Mouse (Mus musculus): Measurements from ENCODE around the gene Lsm3. TPM values are rescaled to one million over a fixed set of nuclear protein-coding genes. Genes with fewer than 3 reads are reported as not detected.

Gene Lsm3
- total and polyA plus RNA-seq, 3 experiments, result 238 to 259 TPM; not detected in 1

GRCm38 (mm10) chr6:91472319-91472718 is 43.4 kb upstream of the Lsm3 start (continued):
- TF ChIP-seq HCFC1 (IDR thresholded peaks at IDR 0.05; ENCODE audit: low read depth, low read length) (peak; percentile 69), GATA1 (IDR thresholded peaks at IDR 0.05; ENCODE audit: low read depth, low read length) (no peak), ETS1 (IDR thresholded peaks at IDR 0.05; ENCODE audit: low read depth, low read length) (no peak), POLR2A (IDR thresholded peaks at IDR 0.05; ENCODE audit: control insufficient read depth in 1 of 2, insufficient read depth in 1 of 2, low read depth in 1 of 2, low read length in 2 of 2, poor library complexity in 1 of 2) (peak; percentile 32 to 80; a peak in 2 of 4 replicates), MAZ (IDR thresholded peaks at IDR 0.05; ENCODE audit: low read depth, low read length) (no peak), ZC3H11A (IDR thresholded peaks at IDR 0.05; ENCODE audit: low read depth, low read length) (no peak), SMC3 (IDR thresholded peaks at IDR 0.05; ENCODE audit: low read depth, low read length) (no peak), MYC (IDR thresholded peaks at IDR 0.05; ENCODE audit: low read depth, low read length) (peak; percentile 96), TBP (IDR thresholded peaks at IDR 0.05; ENCODE audit: low read depth, low read length) (peak; percentile 82), ZKSCAN1 (IDR thresholded peaks at IDR 0.05; ENCODE audit: low read depth, low read length) (no peak), USF2 (IDR thresholded peaks at IDR 0.05; ENCODE audit: borderline replicate concordance in 1 of 2, insufficient read depth in 1 of 2, low read depth in 1 of 2, low read length in 2 of 2) (no peak), BHLHE40 (IDR thresholded peaks at IDR 0.05; ENCODE audit: borderline replicate concordance, low read depth, low read length) (peak; percentile 63; the same call in 1 of the 2 replicates), GABPA (IDR thresholded peaks at IDR 0.05; ENCODE audit: low read depth, low read length) (no peak)

- peaks cover 6 to 17% of the 10 kb centered on the region in 2 experiments; a peak in 3 of 4 replicates for H3K36me3 ChIP-seq (ENCODE audit: control insufficient read depth in 1 of 2, insufficient read depth in 2 of 2, low read length in 2 of 2)
- no peaks in the 10 kb centered on the region for H3K9me3 ChIP-seq (replicated peaks; ENCODE audit: insufficient read depth, low read length)
- peak within 1 kb of the TSS; percentile 82 for H3K9ac ChIP-seq (ENCODE audit: control insufficient read depth, low read depth, low read length, poor library complexity, severe bottlenecking)
- H3K4me3 ChIP-seq (ENCODE audit: control insufficient read depth in 1 of 2, insufficient read depth in 1 of 2, low read depth in 2 of 2, low read length in 2 of 2), result peak within 1 kb of the TSS; percentile 73 to 94
- peaks cover 0 to 7% of the 10 kb centered on the region in 2 experiments; a peak in 2 of 4 replicates for H3K4me1 ChIP-seq (ENCODE audit: control insufficient read depth in 1 of 2, insufficient read depth in 2 of 2, low read length in 2 of 2)
- DNase-seq (ENCODE audit: low read depth, low spot score), result peak; percentile 99
- peak within 1 kb of the TSS; percentile 85 for H3K27ac ChIP-seq (ENCODE audit: control insufficient read depth, low read depth, low read length)
- no peaks in the 10 kb centered on the region for H3K27me3 ChIP-seq (ENCODE audit: control insufficient read depth in 1 of 2, insufficient read depth in 2 of 2, low read length in 2 of 2)
- peaks cover 49% of the 10 kb centered on the region for H3K79me2 ChIP-seq (ENCODE audit: control insufficient read depth, insufficient read depth, low read length, poor library complexity)
- TF ChIP-seq USF1 (IDR thresholded peaks at IDR 0.05; ENCODE audit: low read depth, low read length) (peak; percentile 51; the same call in 1 of the 2 replicates), CHD1 (IDR thresholded peaks at IDR 0.05; ENCODE audit: low read depth, low read length) (no peak), HCFC1 (IDR thresholded peaks at IDR 0.05; ENCODE audit: low read depth, low read length) (peak; percentile 99), POLR2AphosphoS2 (IDR thresholded peaks at IDR 0.05; ENCODE audit: low read length) (peak; percentile 82), MYC (IDR thresholded peaks at IDR 0.05; ENCODE audit: low read depth, low read length) (peak; percentile 82), MXI1 (IDR thresholded peaks at IDR 0.05; ENCODE audit: low read depth, low read length) (peak; percentile 91), SIN3A (IDR thresholded peaks at IDR 0.05; ENCODE audit: low read length) (peak; percentile 91), KAT2A (conservative IDR thresholded peaks at IDR 0.05; ENCODE audit: low read depth, low read length) (peak; percentile 100), TBP (IDR thresholded peaks at IDR 0.05; ENCODE audit: low read depth, low read length) (peak; percentile 80), BHLHE40 (IDR thresholded peaks at IDR 0.05; ENCODE audit: borderline replicate concordance, low read depth, low read length) (no peak), ZNF384 (IDR thresholded peaks at IDR 0.05; ENCODE audit: low read depth, low read length) (no peak), MEF2A (IDR thresholded peaks at IDR 0.05; ENCODE audit: extremely low read depth, insufficient replicate concordance, low read depth, low read length, poor library complexity, severe bottlenecking) (no peak), E2F4 (IDR thresholded peaks at IDR 0.05; ENCODE audit: borderline replicate concordance, low read depth, low read length) (peak; percentile 90), USF2 (IDR thresholded peaks at IDR 0.05; ENCODE audit: borderline replicate concordance in 1 of 2, insufficient read depth in 1 of 2, low read depth in 1 of 2, low read length in 2 of 2) (no peak), CHD2 (IDR thresholded peaks at IDR 0.05; ENCODE audit: low read length) (peak; percentile 61; the same call in 1 of the 2 replicates), ZMIZ1 (IDR thresholded peaks at IDR 0.05; ENCODE audit: low read depth, low read length) (peak; percentile 67; the same call in 1 of the 2 replicates), TCF12 (IDR thresholded peaks at IDR 0.05; ENCODE audit: low read depth, low read length) (peak; percentile 64; the same call in 1 of the 2 replicates), ELF1 (IDR thresholded peaks at IDR 0.05; ENCODE audit: low read depth, low read length) (peak; percentile 66), MYB (IDR thresholded peaks at IDR 0.05; ENCODE audit: low read depth, low read length) (no peak), SMC3 (IDR thresholded peaks at IDR 0.05; ENCODE audit: low read depth, low read length) (no peak), UBTF (IDR thresholded peaks at IDR 0.05; ENCODE audit: borderline replicate concordance, insufficient read depth, low read depth, low read length) (0 out of 2 replicates have a peak, but pooled peaks have one; percentile 15), MAX (IDR thresholded peaks at IDR 0.05; ENCODE audit: low read length) (peak; percentile 65), NRF1 (IDR thresholded peaks at IDR 0.05; ENCODE audit: insufficient read depth, low read depth, low read length, poor library complexity, severe bottlenecking) (peak; percentile 99; the same call in 1 of the 2 replicates), ETS1 (IDR thresholded peaks at IDR 0.05; ENCODE audit: low read depth, low read length) (peak; percentile 33; the same call in 1 of the 2 replicates)
These were observed 42.6 kb upstream of the Lsm3 start, which contains the start of the genes Chchd4 and Tmem43 for GRCm38 (mm10) chr6:91472868-91473804. Gene Chchd4, minus strand, starts transcription at chr6:91473546. Gene Tmem43, plus strand, starts transcription at chr6:91473703.
